In the genomic region with DNA sequence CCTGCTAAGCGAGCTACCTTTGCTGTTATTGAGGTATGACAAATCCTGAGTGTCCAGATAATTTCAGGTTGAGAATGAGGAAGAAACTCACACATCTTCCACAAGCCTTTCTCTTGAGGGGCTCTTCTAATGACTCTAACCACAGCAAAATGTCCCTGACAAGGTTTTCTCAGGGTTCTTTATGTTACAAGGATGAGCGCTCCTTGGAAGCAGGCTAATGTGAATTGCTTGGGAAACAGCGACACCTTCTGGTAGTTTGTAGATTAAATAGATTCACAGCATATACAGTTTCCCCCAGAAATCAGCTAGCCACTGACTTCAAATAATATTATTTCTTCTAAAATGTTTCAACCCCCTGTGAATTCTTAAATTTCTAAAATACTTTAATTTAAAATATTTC, we compare ENCODE assay signal across 8 mouse cellular contexts. TPM values are rescaled to one million over a fixed set of nuclear protein-coding genes. Genes with fewer than 3 reads are reported as not detected.
DNase-seq lines count a peak whose midpoint lies in the region; ATAC-seq and TF ChIP-seq lines count a peak whose summit lies in the region.

No protein-coding gene starts in this region.

- peak; percentile 68; the same call in 1 of the 2 replicates for TF ChIP-seq CTCF in brain, embryonic 14.5 days (IDR thresholded peaks at IDR 0.05; ENCODE audit: borderline replicate concordance, extremely low read depth, insufficient read depth, insufficient read length)
- peak; percentile 81 for TF ChIP-seq CTCF in lung, postnatal 0 days (IDR thresholded peaks at IDR 0.05)

- TF ChIP-seq EP300 in lung, postnatal 0 days (IDR thresholded peaks at IDR 0.05), result no peak

- no peaks in the 10 kb centered on the region for H3K4me1 ChIP-seq in forebrain, embryonic 13.5 days
- no peaks in the 10 kb centered on the region for H3K4me1 ChIP-seq in lung, postnatal 0 days (ENCODE audit: insufficient read depth, low read depth, low read length)

- no peak overlapping the region for H3K4me3 ChIP-seq in forebrain, embryonic 13.5 days
- no peak overlapping the region for H3K4me3 ChIP-seq in lung, postnatal 0 days (ENCODE audit: low read depth, low read length)

- WGBS in forebrain, embryonic 13.5 days, result 25% methylated on average over 3 of the region's 3 CpGs
- 24% methylated on average over 3 of the region's 3 CpGs for WGBS in lung, postnatal 0 days

- peak; percentile 89 for ATAC-seq in forebrain, embryonic 13.5 days
- peak; percentile 46; the same call in 1 of the 2 replicates for ATAC-seq in lung, postnatal 0 days

- no peaks in the 10 kb centered on the region for H3K9me3 ChIP-seq in forebrain, embryonic 13.5 days (replicated peaks)
- H3K9me3 ChIP-seq in lung, postnatal 0 days (ENCODE audit: low read length), result no peaks in the 10 kb centered on the region

- no peaks in the 10 kb centered on the region for H3K27me3 ChIP-seq in forebrain, embryonic 13.5 days
- H3K27me3 ChIP-seq in lung, postnatal 0 days (replicated peaks; ENCODE audit: insufficient read depth, low read length), result no peaks in the 10 kb centered on the region

- no peak for TF ChIP-seq POLR2A in brain, embryonic 14.5 days (IDR thresholded peaks at IDR 0.05; ENCODE audit: borderline replicate concordance, extremely low read depth, insufficient read depth, insufficient read length, poor library complexity, severe bottlenecking)

- DNase-seq in adrenal gland, adult (ENCODE audit: inconsistent age in 2 of 2, low spot score in 1 of 2), result peak; percentile 20 to 87
- no peak for DNase-seq in adrenal gland, postnatal 25 days
- DNase-seq in 3134 (ENCODE audit: extremely low read depth, insufficient read length, low spot score), result peak; percentile 11
- peak; percentile 93 for DNase-seq in brain, embryonic 14.5 days (ENCODE audit: low read depth)
- peak; percentile 79 for DNase-seq in kidney, adult 9 months
- peak; percentile 79 for DNase-seq in lung, postnatal 0 days (ENCODE audit: low spot score)
- DNase-seq in retina, postnatal 7 days (ENCODE audit: low read depth, low spot score), result peak; percentile 66

- H3K4me2 ChIP-seq in forebrain, embryonic 13.5 days, result no peak overlapping the region
- H3K4me2 ChIP-seq in lung, postnatal 0 days (replicated peaks; ENCODE audit: low read depth, low read length), result no peak overlapping the region

- H3K27ac ChIP-seq in forebrain, embryonic 13.5 days, result no peak overlapping the region
- H3K27ac ChIP-seq in lung, postnatal 0 days (ENCODE audit: low read length), result no peak overlapping the region

- H3K36me3 ChIP-seq in forebrain, embryonic 13.5 days (ENCODE audit: poor library complexity, severe bottlenecking), result 0 out of 2 replicates have a peak, but pooled peaks cover 4% of the 10 kb centered on the region
- no peaks in the 10 kb centered on the region for H3K36me3 ChIP-seq in lung, postnatal 0 days (ENCODE audit: insufficient read depth, low read length)

- no peak overlapping the region for H3K9ac ChIP-seq in forebrain, embryonic 13.5 days
- H3K9ac ChIP-seq in lung, postnatal 0 days (replicated peaks; ENCODE audit: low read depth), result no peak overlapping the region

RNA-seq across cellular contexts. Expression of a gene that starts 9.0 kb away (rescaled TPM):
- 0.21 TPM in 1 of 2 replicates, not detected in the other for total RNA-seq in adrenal gland, postnatal 25 days (2021)
- polyA plus RNA-seq in brain, embryonic 14.5 days (2012; rRNA removed), result 1.1 and 3.1 TPM in 2 replicates
- polyA plus RNA-seq in forebrain, embryonic 13.5 days (2015; fragmentation: Nextera tagmentation; extraction: Ambion mirVana), result 0.46 and 0.60 TPM in 2 replicates
- 0.05 TPM in 1 of 2 replicates, not detected in the other for polyA plus RNA-seq in lung, postnatal 0 days (2015; fragmentation: Nextera tagmentation; extraction: Ambion mirVana)

RNA-seq across cellular contexts. Expression of a gene that starts 56.0 kb away (rescaled TPM):
- total RNA-seq in adrenal gland, postnatal 25 days (2021), result 50.0 and 54.0 TPM in 2 replicates
- 44.8 and 49.0 TPM in 2 replicates for polyA plus RNA-seq in brain, embryonic 14.5 days (2012; rRNA removed)
- 10.5 and 10.8 TPM in 2 replicates for polyA plus RNA-seq in forebrain, embryonic 13.5 days (2015; fragmentation: Nextera tagmentation; extraction: Ambion mirVana)
- polyA plus RNA-seq in lung, postnatal 0 days (2015; fragmentation: Nextera tagmentation; extraction: Ambion mirVana), result 4.8 and 5.8 TPM in 2 replicates
